Mouse (Mus musculus) small intestine, adult 2 months (tissue): ENCODE results near the gene Zc3hc1.

Experiments
- CTCF ChIP-seq: fragments of 200-500 bp; IDR thresholded peaks from 2 replicates; pipeline ENCODE4 v1.5.1; 2012; ENCODE audit warnings: low read depth, mild to moderate bottlenecking, control low read depth, inconsistent platforms, low read length, moderate library complexity, mixed read lengths; ENCODE audit not compliant: insufficient replicate concordance, insufficient read length; ENCODE audit errors: extremely low read depth
- POLR2A ChIP-seq: fragments of 200-500 bp; IDR thresholded peaks from 2 replicates; pipeline ENCODE4 v1.6.1; 2012; ENCODE audit warnings: low read depth, mild to moderate bottlenecking, control low read depth, inconsistent platforms, low read length, moderate library complexity

DNA sequence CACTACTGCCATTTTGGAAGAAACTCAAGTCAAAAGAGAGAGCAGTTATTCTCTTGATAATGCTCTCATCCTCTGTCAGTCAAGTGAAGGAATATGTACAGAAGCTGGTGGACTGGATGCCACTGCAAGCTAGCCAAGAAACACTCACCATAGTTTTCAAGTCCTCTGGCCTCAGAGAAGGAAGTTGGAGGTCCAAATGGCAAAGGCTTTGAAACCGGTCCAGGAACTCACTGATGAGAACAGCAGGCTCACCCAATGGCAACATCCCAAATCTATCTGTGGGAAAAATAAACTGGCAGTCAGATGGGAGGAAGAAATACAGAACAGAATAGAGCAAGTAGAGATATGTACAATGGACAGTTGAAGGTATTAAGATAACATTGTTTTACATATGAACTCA is 15.0 kb downstream of the Zc3hc1 start:
- no peak for TF ChIP-seq CTCF
- TF ChIP-seq POLR2A: no peak
